Mouse (Mus musculus): ENCODE measurements around the gene Ppm1m. TPM values are rescaled to one million over a fixed set of nuclear protein-coding genes. Genes with fewer than 3 reads are reported as not detected.

The Ppm1m gene
- polyA plus RNA-seq, 1 experiment from 2014 or later: 11.1 TPM

- H3K9me3 ChIP-seq (ENCODE audit: low read length): no peaks in the 10 kb centered on the region
- TF ChIP-seq EP300 (IDR thresholded peaks at IDR 0.05; ENCODE audit: low read depth): no peak
- TF ChIP-seq CTCF (IDR thresholded peaks at IDR 0.05; ENCODE audit: low read depth): no peak
- H3K4me2 ChIP-seq (ENCODE audit: low read depth, low read length): no peak overlapping the region
- H3K4me1 ChIP-seq (ENCODE audit: insufficient read depth): peaks cover 15% of the 10 kb centered on the region
- DNase-seq (no peak), ATAC-seq (no peak)
- 73% methylated on average over 7 of the region's 7 CpGs for WGBS (ENCODE audit: insufficient replicate concordance)
- no peaks in the 10 kb centered on the region for H3K27me3 ChIP-seq (ENCODE audit: insufficient read depth, low read length)
- no peak overlapping the region for H3K9ac ChIP-seq (replicated peaks)
- 0 out of 2 replicates have a peak, but pooled peaks cover 5% of the 10 kb centered on the region for H3K36me3 ChIP-seq (replicated peaks; ENCODE audit: insufficient read depth, low read length)
- H3K4me3 ChIP-seq (ENCODE audit: low read depth, low read length): no peak overlapping the region
- no peak overlapping the region for H3K27ac ChIP-seq (ENCODE audit: low read depth)
Measured at GRCm38 (mm10) chr9:106205713-106206290, 6.3 kb upstream of the Ppm1m start.

GRCm38 (mm10) chr9:106203990-106204851 is 4.7 kb upstream of the Ppm1m start:
- Histone ChIP-seq H3K9ac (replicated peaks) (peak overlapping the region; percentile 60), H3K4me2 (ENCODE audit: low read depth, low read length) (peak overlapping the region; percentile 93), H3K27ac (ENCODE audit: low read depth) (peak overlapping the region; percentile 31), H3K9me3 (ENCODE audit: low read length) (no peaks in the 10 kb centered on the region), H3K4me3 (ENCODE audit: low read depth, low read length) (peak overlapping the region; percentile 70), H3K4me1 (ENCODE audit: insufficient read depth) (peaks cover 24% of the 10 kb centered on the region), H3K27me3 (ENCODE audit: insufficient read depth, low read length) (no peaks in the 10 kb centered on the region), H3K36me3 (replicated peaks; ENCODE audit: insufficient read depth, low read length) (0 out of 2 replicates have a peak, but pooled peaks cover 5% of the 10 kb centered on the region)
- DNase-seq: no peak
- ATAC-seq: no peak
- 31% methylated on average over 7 of the region's 7 CpGs for WGBS (ENCODE audit: insufficient replicate concordance)
- TF ChIP-seq CTCF (IDR thresholded peaks at IDR 0.05; ENCODE audit: low read depth) (no peak), EP300 (IDR thresholded peaks at IDR 0.05; ENCODE audit: low read depth) (no peak)

DNA sequence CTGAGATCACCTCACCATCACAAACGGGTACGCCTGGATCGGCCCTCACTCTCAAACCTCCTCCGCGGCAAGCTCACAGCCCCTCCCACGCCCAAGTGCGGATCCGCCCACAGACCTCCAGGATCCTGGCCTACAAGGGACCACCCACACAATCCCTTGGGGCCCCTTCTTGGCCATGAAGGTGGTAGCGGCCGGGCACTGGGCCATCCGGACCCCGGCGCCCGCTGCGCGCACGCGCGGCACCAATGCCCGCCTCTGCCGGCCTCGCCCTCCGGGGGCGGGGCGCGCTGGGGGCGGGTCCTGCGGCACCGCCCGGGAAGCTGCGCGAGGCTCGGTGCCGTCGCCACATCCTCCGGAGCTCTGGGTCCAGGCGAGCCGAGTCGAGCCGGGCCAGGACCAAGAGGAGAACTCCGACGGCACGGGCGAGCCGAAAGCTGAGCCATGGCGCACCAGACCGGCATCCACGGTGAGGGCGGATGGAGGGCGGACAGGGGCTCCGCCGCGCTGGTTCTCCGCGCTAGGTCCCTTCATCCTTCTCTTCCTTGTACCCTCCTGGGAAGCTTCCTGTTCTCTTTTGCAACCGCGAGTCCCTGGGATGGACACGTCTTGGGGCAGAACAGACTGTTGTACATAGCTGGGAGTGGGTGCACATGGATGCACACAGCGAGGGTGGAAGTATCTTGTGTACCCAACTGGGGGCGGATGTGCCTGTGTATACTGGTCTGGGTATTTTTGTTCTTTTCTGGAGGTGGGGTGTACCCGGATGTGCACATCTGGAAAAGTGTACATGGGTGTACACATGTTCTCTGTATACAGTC is 3.5 kb upstream of the Ppm1m start, which contains the start of gene Twf2:
Twf2 (plus strand) TSS at position 290 of the 818 bp plus-strand sequence.
- H3K27me3 ChIP-seq (ENCODE audit: insufficient read depth, low read length): no peaks in the 10 kb centered on the region
- peak; percentile 90 for DNase-seq
- H3K4me1 ChIP-seq (ENCODE audit: insufficient read depth): peaks cover 33% of the 10 kb centered on the region
- no peaks in the 10 kb centered on the region for H3K9me3 ChIP-seq (ENCODE audit: low read length)
- no peak for TF ChIP-seq CTCF (IDR thresholded peaks at IDR 0.05; ENCODE audit: low read depth)
- WGBS (ENCODE audit: insufficient replicate concordance): 2% methylated on average over 55 of the region's 61 CpGs
- H3K27ac ChIP-seq (ENCODE audit: low read depth): peak within 1 kb of the TSS; percentile 39
- peak; percentile 88 for ATAC-seq
- H3K4me3 ChIP-seq (ENCODE audit: low read depth, low read length): peak within 1 kb of the TSS; percentile 70
- H3K36me3 ChIP-seq (replicated peaks; ENCODE audit: insufficient read depth, low read length): 0 out of 2 replicates have a peak, but pooled peaks cover 5% of the 10 kb centered on the region
- peak within 1 kb of the TSS; percentile 93 for H3K4me2 ChIP-seq (ENCODE audit: low read depth, low read length)
- peak within 1 kb of the TSS; percentile 71 for H3K9ac ChIP-seq (replicated peaks)

DNA sequence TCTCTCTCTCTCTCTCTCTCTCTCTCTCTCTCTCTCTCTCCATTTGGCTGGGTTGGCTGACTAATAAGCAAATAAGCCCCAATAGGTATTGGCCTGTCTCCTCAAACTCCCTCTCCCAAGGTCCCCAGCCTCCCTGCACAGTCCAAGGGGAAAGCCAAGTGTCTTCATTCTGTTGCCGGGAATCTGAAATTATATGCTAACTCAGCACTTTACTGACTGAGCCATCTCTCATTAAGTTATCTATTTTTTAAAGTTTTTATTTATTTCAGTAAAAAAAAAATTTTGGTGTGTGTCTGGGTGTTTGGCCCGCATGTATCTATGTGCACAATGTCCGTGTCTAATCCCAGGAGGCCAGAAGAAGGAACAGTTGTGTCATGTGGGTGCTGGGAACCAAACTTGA is 2.3 kb upstream of the Ppm1m start:
- Histone ChIP-seq H3K4me2 (ENCODE audit: low read depth, low read length) (peak overlapping the region; percentile 93), H3K9me3 (ENCODE audit: low read length) (no peaks in the 10 kb centered on the region), H3K9ac (replicated peaks) (no peak overlapping the region), H3K4me1 (ENCODE audit: insufficient read depth) (peaks cover 35% of the 10 kb centered on the region), H3K27ac (ENCODE audit: low read depth) (no peak overlapping the region), H3K36me3 (replicated peaks; ENCODE audit: insufficient read depth, low read length) (0 out of 2 replicates have a peak, but pooled peaks cover 2% of the 10 kb centered on the region), H3K4me3 (ENCODE audit: low read depth, low read length) (no peak overlapping the region), H3K27me3 (ENCODE audit: insufficient read depth, low read length) (no peaks in the 10 kb centered on the region)
- TF ChIP-seq CTCF (IDR thresholded peaks at IDR 0.05; ENCODE audit: low read depth): no peak
- TF ChIP-seq EP300 (IDR thresholded peaks at IDR 0.05; ENCODE audit: low read depth): no peak
- 77% methylated on average over 3 of the region's 3 CpGs for WGBS (ENCODE audit: insufficient replicate concordance)
- DNase-seq (no peak), ATAC-seq (no peak)

DNA sequence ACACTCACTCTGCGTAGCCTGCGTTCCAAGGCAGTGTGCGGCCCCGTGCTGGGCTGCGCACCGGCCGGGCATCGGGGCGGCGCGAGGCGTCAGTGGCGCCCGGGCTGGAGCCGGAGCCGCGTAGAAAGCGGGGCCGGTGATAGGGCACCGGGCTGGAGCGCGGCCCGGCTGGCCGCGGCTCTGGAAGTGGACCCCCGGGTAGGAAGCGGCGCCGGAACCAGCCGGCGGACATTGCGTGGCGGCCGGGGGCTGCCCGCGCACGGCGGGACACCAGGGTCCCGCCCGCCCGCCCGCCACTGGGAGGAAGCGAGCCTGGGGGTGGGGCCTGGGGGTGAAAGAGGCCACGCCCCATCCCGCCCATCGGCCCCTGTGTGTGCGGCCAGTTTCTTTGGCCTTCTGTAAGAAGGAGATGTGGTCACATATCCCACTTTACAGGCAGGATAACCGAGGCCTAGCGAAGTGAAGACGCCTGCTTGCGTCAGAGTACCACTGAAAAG is 536 bp downstream of the Ppm1m start:
- DNase-seq (peak; percentile 87), ATAC-seq (peak; percentile 59)
- H3K4me1 ChIP-seq (ENCODE audit: insufficient read depth): peaks cover 33% of the 10 kb centered on the region
- H3K9ac ChIP-seq (replicated peaks): peak overlapping the region; percentile 71
- peak overlapping the region; percentile 69 for H3K4me3 ChIP-seq (ENCODE audit: low read depth, low read length)
- H3K9me3 ChIP-seq (ENCODE audit: low read length): no peaks in the 10 kb centered on the region
- peaks cover 12% of the 10 kb centered on the region for H3K36me3 ChIP-seq (replicated peaks; ENCODE audit: insufficient read depth, low read length)
- TF ChIP-seq CTCF (IDR thresholded peaks at IDR 0.05; ENCODE audit: low read depth): no peak
- no peak for TF ChIP-seq EP300 (IDR thresholded peaks at IDR 0.05; ENCODE audit: low read depth)
- peak overlapping the region; percentile 85 for H3K4me2 ChIP-seq (ENCODE audit: low read depth, low read length)
- WGBS (ENCODE audit: insufficient replicate concordance): under 1% methylated on average over 46 of the region's 51 CpGs
- peak overlapping the region; percentile 56 for H3K27ac ChIP-seq (ENCODE audit: low read depth)
- H3K27me3 ChIP-seq (ENCODE audit: insufficient read depth, low read length): no peaks in the 10 kb centered on the region

Measured in liver, postnatal 0 days (tissue).